Mouse (Mus musculus): ENCODE measurements around the gene Rnase9.

Gene Rnase9

GRCm38 (mm10) chr14:51041769-51042168, at the start of gene Rnase9:
Gene Rnase9, minus strand, starts transcription at chr14:51041869.
- no peak for DNase-seq (ENCODE audit: low spot score)

GRCm38 (mm10) chr14:51090077-51090781, 48.6 kb upstream of the Rnase9 start:
- DNase-seq (ENCODE audit: low spot score) = peak; percentile 96

GRCm38 (mm10) chr14:51089674-51090076, 48.0 kb upstream of the Rnase9 start:
- DNase-seq (ENCODE audit: low spot score) = no peak

- peak; percentile 100 for DNase-seq (ENCODE audit: low spot score)
Measured at GRCm38 (mm10) chr14:51088970-51089673, 47.5 kb upstream of the Rnase9 start.

DNA sequence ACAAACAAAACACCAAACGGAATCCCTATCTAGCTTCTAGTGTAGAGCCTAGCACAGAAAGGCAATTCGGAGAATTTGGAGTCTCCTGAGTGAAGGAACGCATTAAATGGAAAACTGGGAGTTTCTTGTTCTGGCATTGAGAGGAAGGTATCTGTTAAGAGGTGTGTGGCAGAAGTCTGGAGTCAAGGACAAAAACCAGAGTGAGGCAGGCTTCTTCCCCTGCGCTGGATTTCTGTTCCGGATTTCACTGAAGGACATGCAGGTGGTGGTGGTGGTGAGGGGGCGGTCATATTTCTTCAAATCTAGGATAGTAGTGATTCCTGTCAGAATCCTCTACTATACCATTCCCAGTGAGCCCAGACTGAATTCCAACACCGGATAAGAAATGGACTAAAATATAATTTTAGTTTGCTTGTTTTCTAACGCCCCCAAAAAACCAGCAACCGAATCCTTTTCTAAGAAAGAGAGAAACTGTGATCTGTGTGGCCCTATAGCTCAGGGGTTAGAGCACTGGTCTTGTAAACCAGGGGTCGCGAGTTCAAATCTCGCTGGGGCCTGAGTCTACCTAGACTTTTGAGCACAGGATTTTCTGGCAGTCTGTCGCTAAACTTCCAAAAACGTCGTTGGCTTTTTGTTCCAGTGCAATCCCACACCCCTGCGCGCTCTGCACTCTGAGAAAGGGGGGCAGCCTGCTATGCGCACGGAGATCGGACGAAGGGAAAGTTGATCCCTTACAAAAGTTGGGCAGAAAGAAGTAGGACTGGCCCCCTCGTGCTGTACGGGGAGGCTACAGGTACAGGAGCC, 46.7 kb upstream of the Rnase9 start:
- peak; percentile 93 for DNase-seq (ENCODE audit: low spot score)

DNA sequence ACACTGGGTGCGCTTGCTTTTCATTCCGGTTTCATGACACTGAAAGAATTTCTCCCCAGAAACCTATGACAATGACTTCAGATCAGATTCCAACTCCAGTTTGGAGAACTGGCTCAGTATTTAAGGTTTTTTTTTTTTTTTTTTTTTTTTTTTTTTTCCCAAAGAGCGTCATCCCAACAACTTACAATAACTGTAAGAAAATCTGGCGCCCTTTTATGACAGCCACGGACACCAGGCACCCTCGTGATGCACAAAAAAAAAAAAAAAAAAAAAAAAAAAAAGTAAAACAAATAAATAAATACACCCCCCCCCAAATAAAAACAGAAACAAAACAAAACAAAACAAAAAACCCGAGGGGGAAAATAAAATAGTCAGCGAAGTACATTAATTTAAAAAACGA, 46.1 kb upstream of the Rnase9 start:
- peak; percentile 50 for DNase-seq (ENCODE audit: low spot score)

DNA sequence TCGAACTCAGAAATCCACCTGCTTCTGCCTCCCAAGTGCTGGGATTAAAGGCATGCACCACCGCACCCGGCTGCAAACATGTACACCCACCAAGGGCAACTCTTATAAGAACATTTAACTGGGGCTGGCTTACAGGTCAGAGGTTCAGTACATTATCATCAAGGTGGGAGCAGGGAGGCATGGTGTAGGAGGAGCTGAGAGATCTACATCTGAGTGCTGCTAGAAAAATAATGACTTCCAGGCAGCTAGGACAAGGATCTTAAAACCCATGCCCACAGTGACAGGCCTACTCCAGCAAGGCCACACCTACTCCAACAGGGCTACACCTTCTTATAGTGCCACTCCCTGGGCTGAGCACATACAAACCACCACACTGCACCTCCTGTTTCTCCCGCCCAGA, 44.2 kb upstream of the Rnase9 start:
- DNase-seq (ENCODE audit: low spot score) = no peak

GRCm38 (mm10) chr14:51085086-51085485, 43.4 kb upstream of the Rnase9 start:
- DNase-seq (ENCODE audit: low spot score) = no peak

- DNase-seq (ENCODE audit: low spot score) = peak; percentile 20
Measured at GRCm38 (mm10) chr14:51083805-51084204, 42.1 kb upstream of the Rnase9 start.

DNA sequence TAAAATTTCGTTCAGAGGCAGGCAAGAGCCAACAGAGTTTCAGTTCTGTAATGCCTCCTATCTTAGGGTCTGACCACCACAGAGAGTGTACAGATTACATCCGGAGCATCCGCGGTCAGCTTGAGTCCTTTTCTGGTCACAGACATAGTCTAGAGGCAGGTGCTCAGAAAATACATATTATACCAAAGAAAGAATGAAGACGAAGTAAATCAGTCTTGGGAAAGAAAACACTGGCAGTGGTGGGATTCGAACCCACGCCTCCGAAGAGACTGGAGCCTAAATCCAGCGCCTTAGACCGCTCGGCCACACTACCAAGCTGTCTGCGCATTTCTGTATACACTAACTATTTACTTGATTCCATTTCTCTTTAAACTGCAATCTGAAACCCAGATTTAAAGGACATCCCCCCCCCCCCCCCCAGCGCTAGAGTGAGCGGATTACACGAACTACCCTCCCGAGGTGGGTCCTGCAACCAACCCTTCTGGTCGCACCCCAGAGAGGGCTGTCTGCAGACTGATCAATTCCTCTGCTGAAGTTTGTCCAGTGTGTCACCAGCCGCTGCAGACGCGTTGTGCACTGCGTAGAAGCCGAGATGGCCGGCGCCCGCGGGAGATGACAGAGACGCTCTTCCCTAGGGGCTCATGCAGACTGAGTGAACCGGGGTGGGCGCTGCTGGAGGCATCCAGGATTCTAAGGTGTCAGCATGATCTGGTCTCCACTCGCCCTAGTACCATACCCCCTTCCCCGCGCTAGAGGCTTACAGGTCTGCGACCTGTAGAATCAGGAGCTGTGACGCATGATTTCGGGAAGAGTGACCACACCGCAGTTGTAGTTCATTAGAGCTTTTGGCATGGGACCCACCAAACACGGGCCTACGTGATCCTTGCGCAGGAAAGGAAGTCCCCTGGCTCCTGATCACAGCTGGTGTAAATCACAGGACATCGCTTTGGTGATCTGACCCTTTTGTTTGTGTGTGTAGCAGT, 41.2 kb upstream of the Rnase9 start:
- peak; percentile 91 for DNase-seq (ENCODE audit: low spot score)

DNA sequence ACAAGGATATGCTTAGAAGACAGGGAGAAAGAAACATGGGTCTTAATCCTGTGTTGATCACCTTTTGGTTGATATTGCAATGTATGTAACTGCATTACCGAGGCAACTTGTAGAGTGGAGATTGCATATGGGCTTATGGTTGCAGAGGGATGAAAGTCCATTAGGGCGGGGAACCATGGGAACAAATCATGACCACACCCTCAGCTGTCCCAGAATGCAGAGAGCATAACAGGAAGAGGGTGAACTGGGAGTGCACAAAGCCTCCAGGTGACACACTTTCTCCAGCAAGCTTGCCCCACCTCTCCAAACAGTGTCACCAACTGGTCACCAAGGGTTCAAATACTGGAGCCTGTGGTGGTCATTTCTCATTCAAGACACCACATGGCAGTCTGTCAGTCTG, 39.4 kb upstream of the Rnase9 start:
- no peak for DNase-seq (ENCODE audit: low spot score)

GRCm38 (mm10) chr14:51079180-51079579, 37.5 kb upstream of the Rnase9 start:
- no peak for DNase-seq (ENCODE audit: low spot score)

GRCm38 (mm10) chr14:51074335-51074734, 32.7 kb upstream of the Rnase9 start, which contains the start of gene Olfr750:
Gene Olfr750, minus strand, starts transcription at chr14:51074435.
- DNase-seq (ENCODE audit: low spot score) = no peak

- DNase-seq (ENCODE audit: low spot score) = peak; percentile 68
Measured at GRCm38 (mm10) chr14:51069617-51070016, 27.9 kb upstream of the Rnase9 start.

- no peak for DNase-seq (ENCODE audit: low spot score)
Measured at GRCm38 (mm10) chr14:51068956-51069355, 27.3 kb upstream of the Rnase9 start.

DNA sequence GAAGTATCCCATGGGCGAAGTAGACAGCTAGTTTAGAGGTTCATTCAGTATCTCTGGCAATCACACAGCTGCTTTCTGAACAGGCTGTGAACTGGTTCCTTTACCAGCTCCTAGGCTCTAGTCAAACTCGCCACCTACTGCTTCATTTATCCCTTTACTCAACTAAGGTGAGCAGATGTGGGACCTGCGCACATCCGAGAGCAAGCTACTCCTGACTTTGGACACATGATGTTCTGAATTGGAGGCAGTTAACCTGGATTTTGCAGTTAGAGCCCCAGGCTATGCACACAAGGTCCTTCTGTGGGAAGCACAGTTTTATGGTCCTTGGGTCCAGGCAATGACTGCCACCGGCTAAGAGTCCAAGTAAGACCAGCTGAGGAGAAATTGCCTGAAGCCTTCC, 19.1 kb upstream of the Rnase9 start:
- no peak for DNase-seq (ENCODE audit: low spot score)

DNA sequence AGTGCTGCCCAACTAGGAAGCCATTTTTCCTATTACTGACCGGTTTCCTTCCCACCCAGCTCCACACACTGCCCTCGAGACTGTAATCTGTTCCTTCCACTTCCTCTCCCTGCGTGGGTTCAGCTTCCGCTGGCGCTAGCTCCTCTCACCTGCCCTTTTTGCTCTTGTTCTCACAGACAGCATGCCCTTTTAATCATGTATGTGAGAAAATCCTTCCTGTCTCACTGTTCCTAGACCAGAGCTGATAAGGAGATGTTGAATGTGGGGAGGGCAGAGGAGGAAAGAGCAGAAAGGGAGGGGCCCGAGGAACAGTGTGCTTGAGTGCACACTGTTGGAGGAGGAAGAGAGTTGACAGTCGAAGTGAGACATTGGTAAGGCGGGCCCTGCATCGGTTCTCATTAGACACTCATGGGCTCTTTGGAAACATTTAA, 15.7 kb upstream of the Rnase9 start, which contains the start of gene Rnase12:
Gene Rnase12, minus strand, starts transcription at position 261 of the 431 bp plus-strand sequence.
- DNase-seq (ENCODE audit: low spot score) = no peak

- DNase-seq (ENCODE audit: low spot score) = peak; percentile 37
Measured at GRCm38 (mm10) chr14:51054243-51055237, 12.9 kb upstream of the Rnase9 start.

DNA sequence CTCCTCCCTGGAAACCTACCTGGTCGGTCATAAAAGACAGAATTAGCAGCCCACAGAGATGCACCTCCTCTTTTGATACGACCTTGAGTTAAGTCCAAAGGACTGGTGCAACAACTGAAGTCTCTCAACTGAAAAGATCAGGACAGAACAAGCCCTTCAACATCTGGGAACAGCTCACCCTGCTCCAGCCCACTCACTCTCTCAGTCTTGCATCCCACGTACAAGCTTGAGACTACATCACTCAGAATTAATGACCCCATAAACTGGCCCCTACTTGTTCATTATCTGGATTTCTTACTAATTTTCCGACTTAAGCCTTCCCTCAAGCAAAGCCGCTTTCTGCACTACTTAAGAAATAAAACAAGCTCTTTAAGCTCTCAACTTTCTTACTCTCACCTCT, 11.5 kb upstream of the Rnase9 start:
- DNase-seq (ENCODE audit: low spot score) = no peak

DNA sequence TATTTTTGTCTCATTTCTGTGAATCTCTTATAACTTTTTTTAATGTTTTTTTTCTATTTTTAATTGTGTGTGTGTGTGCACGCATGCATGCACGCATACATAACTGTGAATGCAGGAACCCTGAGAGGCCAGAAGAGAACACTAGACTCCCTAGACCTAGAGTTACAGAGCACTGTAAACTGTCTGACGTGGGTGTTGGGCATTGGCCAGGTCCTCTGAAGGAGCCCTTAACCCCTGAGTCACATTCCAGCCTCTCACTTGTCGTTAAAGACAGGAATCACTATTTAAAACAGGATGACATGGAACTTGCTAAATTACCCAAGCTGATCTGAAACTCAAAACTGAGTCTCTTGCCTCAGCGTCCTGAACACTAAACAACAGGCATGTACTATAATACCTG, 10.3 kb upstream of the Rnase9 start:
- DNase-seq (ENCODE audit: low spot score) = no peak

Measured in embryo, embryonic 10.5 days (tissue).